Mouse (Mus musculus): ENCODE data around the gene 1110002E22Rik.

Gene 1110002E22Rik

DNA sequence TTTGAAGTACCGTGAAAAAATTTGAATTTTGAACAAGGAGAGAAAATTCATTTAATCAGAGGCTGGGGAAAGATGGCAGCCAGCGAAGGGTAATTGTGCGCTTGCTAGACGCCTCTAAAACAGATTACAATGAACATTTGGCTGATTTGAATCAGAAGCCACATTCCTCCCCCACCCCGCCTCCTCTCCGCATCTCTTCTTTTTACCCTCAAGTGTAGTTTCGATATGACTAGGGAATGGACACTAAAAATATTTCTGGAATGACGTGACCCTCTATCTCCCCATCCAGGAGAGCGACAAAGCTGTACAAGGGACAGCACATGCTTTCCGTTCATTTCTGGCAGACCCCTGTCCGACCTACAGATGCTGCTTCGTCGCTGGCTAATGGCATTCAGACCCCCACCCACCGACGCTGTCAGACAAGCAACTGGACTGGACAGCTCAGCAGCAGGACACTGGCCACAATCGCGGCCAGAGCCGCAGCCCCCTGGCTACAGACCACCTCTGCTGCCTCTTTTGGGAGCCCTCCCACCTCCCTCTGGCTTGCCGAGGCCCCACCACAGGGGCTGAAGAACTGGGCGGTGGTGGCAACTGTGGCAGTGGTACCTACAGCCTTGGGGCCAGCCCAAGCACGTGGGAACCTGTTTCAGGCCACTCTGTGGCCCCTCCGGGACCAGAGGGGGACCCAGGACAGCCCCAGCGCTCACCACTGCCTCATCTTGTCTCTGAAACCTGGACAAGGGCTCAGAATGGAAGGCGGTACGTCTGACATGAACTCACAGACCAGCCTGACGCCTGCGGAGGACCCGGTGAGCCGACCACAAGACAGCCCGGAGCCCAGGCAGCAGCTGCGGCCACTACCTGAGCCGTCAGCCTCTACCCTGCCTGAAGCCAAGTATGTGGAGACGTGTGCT is at the start of gene 1110002E22Rik:
1110002E22Rik (plus strand) TSS at position 321 of the 914 bp plus-strand sequence.
- peak; percentile 56 for DNase-seq (ENCODE audit: low read depth, low spot score)

- DNase-seq (ENCODE audit: low read depth, low spot score), result no peak
Measured at GRCm38 (mm10) chr3:138016810-138017209, 48.0 kb upstream of the 1110002E22Rik start.

GRCm38 (mm10) chr3:138022003-138022402 is 42.8 kb upstream of the 1110002E22Rik start:
- DNase-seq (ENCODE audit: low read depth, low spot score), result no peak

DNA sequence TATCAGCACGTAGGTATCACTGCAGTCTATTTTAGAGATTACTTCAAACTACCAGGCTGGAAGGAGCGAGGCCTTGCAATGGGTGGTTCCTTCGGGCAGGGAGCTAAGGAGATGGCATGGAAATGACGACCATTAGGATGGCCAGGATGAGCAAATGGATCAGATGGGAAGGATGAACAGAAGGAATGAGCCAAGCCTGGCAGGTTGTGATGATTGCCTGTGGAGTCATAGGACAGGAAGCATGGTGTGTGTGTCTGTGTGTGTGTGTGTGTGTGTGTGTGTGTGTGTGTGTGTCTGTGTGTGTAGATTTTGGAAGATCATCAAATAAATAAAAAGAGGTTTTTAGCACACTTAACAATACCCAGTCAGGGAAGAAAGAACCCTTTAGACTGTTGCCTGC is 42.2 kb upstream of the 1110002E22Rik start:
- DNase-seq (ENCODE audit: low read depth, low spot score), result no peak

GRCm38 (mm10) chr3:138026286-138026685 is 38.6 kb upstream of the 1110002E22Rik start:
- DNase-seq (ENCODE audit: low read depth, low spot score), result no peak

- DNase-seq (ENCODE audit: low read depth, low spot score), result no peak
Measured at GRCm38 (mm10) chr3:138027575-138028362, 37.1 kb upstream of the 1110002E22Rik start.

GRCm38 (mm10) chr3:138029351-138029750 is 35.5 kb upstream of the 1110002E22Rik start:
- DNase-seq (ENCODE audit: low read depth, low spot score), result no peak

DNA sequence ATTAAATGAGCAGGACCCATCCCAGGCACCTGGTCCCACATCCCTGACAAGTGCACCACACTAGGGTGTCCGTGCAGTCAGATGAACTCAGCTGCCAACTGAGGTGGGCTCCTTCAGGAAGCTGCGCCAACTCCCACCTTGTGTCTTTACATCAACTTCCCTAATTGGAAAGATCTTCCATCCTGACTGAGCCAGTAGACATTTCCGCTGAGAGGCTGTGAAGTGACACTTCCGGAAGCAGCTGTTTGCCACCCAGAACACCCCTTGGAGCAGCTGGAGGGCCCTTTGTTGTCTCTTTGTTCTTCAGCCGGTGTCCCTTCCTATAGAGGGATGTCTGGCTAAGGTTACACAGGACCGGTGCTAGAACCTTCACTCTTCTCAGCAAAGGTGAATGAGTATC is 34.3 kb upstream of the 1110002E22Rik start:
- DNase-seq (ENCODE audit: low read depth, low spot score), result no peak

DNA sequence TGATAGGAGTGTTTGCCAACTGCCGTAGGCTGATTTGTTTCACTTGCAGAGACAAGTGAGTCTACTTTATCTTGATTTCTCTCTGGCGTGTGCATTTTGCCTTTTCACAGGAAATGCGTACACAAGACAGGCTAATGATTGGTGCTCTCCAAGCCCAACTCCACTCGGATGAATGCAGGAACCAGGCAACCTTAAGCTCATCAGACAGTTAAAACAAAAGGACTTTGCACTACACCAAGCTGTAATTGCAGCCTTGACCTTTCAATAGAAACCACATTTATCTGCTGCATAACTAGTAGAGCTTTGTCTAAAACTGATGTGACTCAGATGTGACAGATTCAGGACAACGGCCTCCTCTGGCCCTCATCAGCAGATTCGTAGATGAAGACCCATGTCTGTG is 30.9 kb upstream of the 1110002E22Rik start:
- DNase-seq (ENCODE audit: low read depth, low spot score), result no peak

DNA sequence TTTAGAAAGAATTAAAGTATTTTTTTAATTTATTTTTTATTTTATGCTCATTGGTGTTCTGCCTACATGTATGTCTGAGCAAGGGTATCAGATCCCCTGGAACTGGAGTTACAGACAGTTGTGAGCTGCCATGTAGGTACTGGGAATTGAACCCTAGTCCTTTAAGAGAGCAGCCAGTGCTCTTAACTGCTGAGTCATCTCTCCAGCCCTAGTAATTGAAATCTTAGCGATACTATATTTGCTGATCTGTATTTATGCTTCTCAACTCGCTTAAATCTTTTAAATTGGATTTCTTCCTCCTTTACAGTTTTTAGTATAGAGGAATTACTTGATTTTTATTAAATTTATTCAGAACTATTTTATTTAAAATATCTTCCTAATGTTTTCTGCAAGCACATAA is 23.9 kb upstream of the 1110002E22Rik start:
- DNase-seq (ENCODE audit: low read depth, low spot score), result no peak

DNA sequence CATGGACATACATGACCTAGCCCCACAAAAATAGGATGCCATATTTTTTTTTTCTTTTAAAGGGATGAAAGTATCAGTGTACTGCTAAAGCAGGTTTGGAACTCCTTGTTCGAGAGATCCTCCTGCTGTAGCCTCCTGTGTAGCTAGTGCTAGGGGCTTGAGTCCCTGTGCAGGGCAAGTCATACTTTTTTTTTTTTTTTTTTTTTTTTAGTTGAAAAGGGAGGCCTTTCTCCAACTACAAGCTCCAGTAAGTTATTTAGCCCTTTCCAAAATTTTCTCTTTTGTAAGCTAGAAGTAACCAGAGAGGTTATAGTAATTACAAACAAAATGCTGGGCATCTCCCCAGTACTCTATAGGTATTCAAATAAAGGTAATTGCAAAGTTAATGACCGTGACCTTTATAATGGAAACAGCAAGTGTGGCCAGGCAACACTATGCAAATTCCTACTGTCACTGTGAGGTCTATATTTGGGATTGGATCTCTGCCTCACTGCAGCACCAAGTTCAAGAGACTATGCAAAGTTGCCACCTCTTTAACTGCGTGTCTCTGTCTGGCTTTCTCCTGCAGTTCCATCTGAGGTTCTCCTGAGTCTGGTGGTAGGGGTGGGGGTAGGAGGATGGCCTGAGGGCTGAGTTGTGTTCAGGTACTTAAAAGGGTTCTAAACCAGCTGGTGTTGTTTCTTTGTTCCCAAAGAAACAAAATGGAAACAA is 23.1 kb upstream of the 1110002E22Rik start:
- DNase-seq (ENCODE audit: low read depth, low spot score), result no peak

DNA sequence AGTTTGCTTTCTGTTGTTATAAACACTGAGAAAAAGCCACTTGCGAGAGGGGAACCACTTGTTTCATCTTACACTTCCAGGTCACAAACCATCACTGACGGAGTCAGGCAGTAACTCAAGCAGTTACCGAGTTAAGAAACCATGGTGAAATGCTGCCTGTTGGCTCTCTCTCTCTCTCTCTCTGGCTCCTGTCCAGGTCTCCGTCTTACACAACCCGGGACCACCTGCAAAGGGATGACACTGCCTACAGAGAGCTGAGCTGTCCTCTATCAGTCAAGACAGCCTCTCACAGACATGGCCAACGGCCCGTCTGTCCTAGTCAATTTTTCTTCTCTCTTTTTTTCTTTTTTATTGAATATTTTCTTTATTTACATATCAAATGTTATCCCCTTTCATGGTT is 21.5 kb upstream of the 1110002E22Rik start:
- no peak for DNase-seq (ENCODE audit: low read depth, low spot score)

DNA sequence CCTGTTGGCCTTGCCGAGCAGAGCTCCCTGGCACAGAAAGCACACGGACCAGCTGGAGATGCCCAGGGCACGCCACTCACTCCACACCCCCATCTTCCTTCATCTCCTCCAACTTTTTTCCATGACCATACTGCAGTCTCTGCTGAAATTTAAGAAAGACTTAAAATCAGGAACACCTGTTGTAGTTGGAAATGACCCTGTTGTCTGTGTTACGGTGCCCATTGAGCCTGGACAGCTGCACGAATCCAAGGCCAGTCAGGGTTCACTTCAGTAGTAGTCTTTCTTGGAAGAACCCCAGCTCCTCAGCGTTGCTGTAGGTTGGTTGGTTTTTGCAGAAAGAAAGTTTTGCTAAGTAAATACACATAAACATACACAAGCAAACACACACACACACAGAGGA is 15.3 kb upstream of the 1110002E22Rik start:
- DNase-seq (ENCODE audit: low read depth, low spot score), result no peak

GRCm38 (mm10) chr3:138050772-138051171 is 14.1 kb upstream of the 1110002E22Rik start:
- no peak for DNase-seq (ENCODE audit: low read depth, low spot score)

DNA sequence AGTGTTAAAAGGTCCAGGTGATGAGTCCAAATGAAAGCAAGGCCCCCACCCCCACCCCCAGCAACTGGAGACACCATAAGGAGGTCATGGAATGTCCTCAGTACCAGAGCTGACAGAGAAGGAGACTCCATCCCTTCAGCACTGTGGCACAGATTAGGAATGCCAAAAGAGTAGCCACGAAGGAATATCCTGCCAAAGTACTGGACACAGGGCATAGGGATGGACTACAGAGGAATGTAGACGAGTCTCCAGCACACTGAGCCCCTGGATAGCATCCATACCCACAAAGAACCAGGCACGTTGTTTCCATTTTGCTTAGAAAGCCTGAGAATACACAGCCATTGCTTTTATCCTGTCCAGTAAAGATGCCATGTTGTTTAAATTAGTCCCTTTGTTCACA is 13.4 kb upstream of the 1110002E22Rik start:
- DNase-seq (ENCODE audit: low read depth, low spot score), result no peak

DNA sequence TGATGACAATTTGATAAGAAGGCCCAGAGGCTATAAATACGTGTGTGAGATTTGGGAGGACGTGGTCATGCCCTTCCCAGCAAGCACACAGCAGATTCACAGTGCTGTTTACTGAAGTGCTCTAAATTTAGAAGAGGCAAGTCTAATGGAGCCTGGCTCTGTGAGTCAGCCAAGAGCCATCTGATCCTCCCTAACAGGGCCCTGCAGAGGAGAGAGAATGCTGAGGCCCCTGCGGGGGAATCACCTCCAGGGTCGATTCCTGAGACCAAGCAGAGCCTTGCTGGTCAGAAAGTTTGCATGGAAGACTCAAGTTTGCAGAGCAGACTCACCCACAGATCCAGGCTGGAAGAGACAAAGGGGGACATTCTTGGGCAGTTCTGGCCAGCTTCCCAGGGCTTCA is 10.9 kb upstream of the 1110002E22Rik start:
- no peak for DNase-seq (ENCODE audit: low read depth, low spot score)

- DNase-seq (ENCODE audit: low read depth, low spot score), result no peak
Measured at GRCm38 (mm10) chr3:138056976-138057375, 7.9 kb upstream of the 1110002E22Rik start.

DNA sequence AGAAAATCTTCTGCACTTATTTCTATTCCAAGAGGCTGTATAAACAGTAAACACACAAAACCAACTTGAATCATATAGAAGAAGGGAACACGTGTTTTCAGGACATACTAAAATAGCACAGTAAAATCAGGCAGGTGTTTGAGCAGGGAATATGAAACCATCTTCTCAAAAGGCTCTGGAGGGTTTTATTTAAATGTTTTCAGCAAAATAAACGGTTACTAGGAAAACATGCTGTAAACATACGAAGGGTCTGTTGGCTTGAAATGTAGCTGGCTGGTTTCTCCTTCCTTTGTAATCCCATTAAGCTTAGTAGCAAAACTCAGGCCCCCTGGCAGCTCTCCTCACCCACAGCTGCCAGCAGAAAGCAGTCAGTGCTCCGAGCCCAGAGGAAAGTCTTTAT is 6.6 kb upstream of the 1110002E22Rik start:
- DNase-seq (ENCODE audit: low read depth, low spot score), result no peak

- DNase-seq (ENCODE audit: low read depth, low spot score), result no peak
Measured at GRCm38 (mm10) chr3:138060429-138060828, 4.4 kb upstream of the 1110002E22Rik start.

GRCm38 (mm10) chr3:138061205-138061911 is 3.5 kb upstream of the 1110002E22Rik start:
- no peak for DNase-seq (ENCODE audit: low read depth, low spot score)

DNA sequence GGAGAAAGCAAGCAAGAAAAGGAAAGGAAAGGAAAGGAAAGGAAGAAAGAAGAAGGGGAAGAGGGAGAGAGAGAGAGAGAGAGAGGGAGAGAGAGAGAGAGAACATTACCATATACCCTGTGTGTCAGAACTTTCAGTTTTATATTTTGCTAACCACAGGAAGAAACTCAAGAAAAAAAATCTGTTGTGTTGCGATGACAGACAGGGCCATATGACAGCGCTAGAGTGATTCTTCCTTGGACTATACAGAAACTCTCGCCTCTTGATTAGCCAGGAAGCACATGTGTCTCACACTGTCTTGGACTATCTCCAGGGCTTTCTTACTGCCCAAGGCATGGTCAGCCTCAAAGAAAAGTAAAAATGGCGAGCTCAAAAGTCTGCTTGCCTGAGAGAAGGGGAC is 2.2 kb upstream of the 1110002E22Rik start:
- no peak for DNase-seq (ENCODE audit: low read depth, low spot score)
